Mouse (Mus musculus) spleen, adult 10 weeks (tissue): ENCODE results near the gene Vmn1r84. TPM values are rescaled to one million over a fixed set of nuclear protein-coding genes. Genes with fewer than 3 reads are reported as not detected.

ENCODE experiments used
- polyA plus RNA-seq: library from polyadenylated mRNA; stranded (reverse); fragments of 350-450 nt; fragmentation: Illumina TruSeq; extraction: RNeasy Lipid Tissue Mini Kit (QIAGEN cat#74804); gene quantifications from one replicate; pipeline ENCODE4 v1.2.3, GENCODE M21; 2015; ENCODE audit warnings: low replicate concordance; ENCODE audit not compliant: insufficient read depth

The Vmn1r84 gene
- not detected for polyA plus RNA-seq

GRCm38 (mm10) chr7:12369173-12369572 is at the start of gene Vmn1r84:
Gene Vmn1r84, minus strand, starts transcription at chr7:12369273.

GRCm38 (mm10) chr7:12329381-12329780 is 39.7 kb downstream of the Vmn1r84 start, which contains the start of gene Vmn1r83:
Gene Vmn1r83, minus strand, starts transcription at chr7:12329481.

Other genes with a start within 250 kb of the Vmn1r84 start
- gene Vmn1r78, start 219.0 kb downstream of the Vmn1r84 start, polyA plus RNA-seq = not detected
- not detected for gene Vmn1r79, start 198.0 kb downstream of the Vmn1r84 start, polyA plus RNA-seq
- not detected for gene Vmn1r80, start 180.0 kb downstream of the Vmn1r84 start, polyA plus RNA-seq
- gene Vmn1r81, start 101.0 kb downstream of the Vmn1r84 start, polyA plus RNA-seq = not detected
- not detected for gene Vmn1r82, start 68.8 kb downstream of the Vmn1r84 start, polyA plus RNA-seq
- not detected for gene Vmn1r83, start 39.8 kb downstream of the Vmn1r84 start, polyA plus RNA-seq
- gene Zfp551, start 53.5 kb upstream of the Vmn1r84 start, polyA plus RNA-seq = 3.5 TPM
- gene Zfp606, start 109.0 kb upstream of the Vmn1r84 start, polyA plus RNA-seq = 18.8 TPM
- gene 2900092C05Rik, start 143.2 kb upstream of the Vmn1r84 start, polyA plus RNA-seq = not detected
- gene Vmn2r53, start 239.5 kb upstream of the Vmn1r84 start, polyA plus RNA-seq = not detected